Mouse (Mus musculus): ENCODE data around the gene Zmym3. TPM values are rescaled to one million over a fixed set of nuclear protein-coding genes. Genes with fewer than 3 reads are reported as not detected.

Zmym3 gene
- total and polyA plus RNA-seq, 3 experiments = 29.2 to 68.7 (median 41.7) TPM

DNA sequence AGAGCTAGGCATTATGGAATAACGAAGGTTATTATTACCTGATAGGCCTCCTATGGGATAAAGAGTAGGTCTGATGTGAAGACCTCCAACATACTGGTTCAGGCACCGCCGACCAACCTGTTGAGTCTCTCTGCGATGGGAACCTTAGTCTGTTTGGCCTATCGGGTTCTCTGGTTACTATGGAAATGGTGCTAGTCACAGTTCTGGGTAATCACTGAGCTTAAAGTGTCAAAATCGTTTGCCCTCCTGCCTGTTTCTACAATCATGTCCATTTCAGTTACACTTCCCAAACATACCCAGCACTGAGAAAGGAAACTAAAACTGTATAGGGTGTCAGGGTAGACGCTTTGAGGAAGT, 8.1 kb upstream of the Zmym3 start:
- H3K27me3 ChIP-seq (ENCODE audit: insufficient read depth, low read length) = no peaks in the 10 kb centered on the region
- H3K9me3 ChIP-seq (replicated peaks) = no peaks in the 10 kb centered on the region
- peaks cover 23% of the 10 kb centered on the region for H3K4me1 ChIP-seq (ENCODE audit: insufficient read depth, low read depth, low read length)
- peaks cover 17% of the 10 kb centered on the region for H3K36me3 ChIP-seq (replicated peaks)
- TF ChIP-seq GATA2 (IDR thresholded peaks at IDR 0.05; ENCODE audit: borderline replicate concordance, low read depth, low read length) (no peak), GATA1 (IDR thresholded peaks at IDR 0.05; ENCODE audit: borderline replicate concordance, low read length) (no peak), TAL1 (conservative IDR thresholded peaks at IDR 0.05; ENCODE audit: low read depth, low read length) (no peak), CTCF (IDR thresholded peaks at IDR 0.05; ENCODE audit: low read depth, low read length) (no peak)
- DNase-seq (ENCODE audit: low spot score) (peak; percentile 8), ATAC-seq (ENCODE audit: extremely low read depth, insufficient number of reproducible peaks, low FRiP score, poor library complexity, severe bottlenecking) (no peak)
- H3K4me3 ChIP-seq (ENCODE audit: low read depth, low read length) = peak overlapping the region; percentile 78; the same call in 1 of the 2 replicates

- no peaks in the 10 kb centered on the region for H3K9me3 ChIP-seq (replicated peaks)
- no peak for TF ChIP-seq GATA1 (IDR thresholded peaks at IDR 0.05; ENCODE audit: borderline replicate concordance, low read length)
- TF ChIP-seq CTCF (IDR thresholded peaks at IDR 0.05; ENCODE audit: low read depth, low read length) = 0 out of 2 replicates have a peak, but pooled peaks have one; percentile 23
- ATAC-seq (ENCODE audit: extremely low read depth, insufficient number of reproducible peaks, low FRiP score, poor library complexity, severe bottlenecking) (no peak), DNase-seq (ENCODE audit: low spot score) (no peak)
- peaks cover 11% of the 10 kb centered on the region for H3K36me3 ChIP-seq (replicated peaks)
- H3K27me3 ChIP-seq (ENCODE audit: insufficient read depth, low read length) = no peaks in the 10 kb centered on the region
- peaks cover 19% of the 10 kb centered on the region for H3K4me1 ChIP-seq (ENCODE audit: insufficient read depth, low read depth, low read length)
- no peak overlapping the region for H3K4me3 ChIP-seq (ENCODE audit: low read depth, low read length)
Observed at GRCm38 (mm10) chrX:101427774-101428173, 7.1 kb upstream of the Zmym3 start.

DNA sequence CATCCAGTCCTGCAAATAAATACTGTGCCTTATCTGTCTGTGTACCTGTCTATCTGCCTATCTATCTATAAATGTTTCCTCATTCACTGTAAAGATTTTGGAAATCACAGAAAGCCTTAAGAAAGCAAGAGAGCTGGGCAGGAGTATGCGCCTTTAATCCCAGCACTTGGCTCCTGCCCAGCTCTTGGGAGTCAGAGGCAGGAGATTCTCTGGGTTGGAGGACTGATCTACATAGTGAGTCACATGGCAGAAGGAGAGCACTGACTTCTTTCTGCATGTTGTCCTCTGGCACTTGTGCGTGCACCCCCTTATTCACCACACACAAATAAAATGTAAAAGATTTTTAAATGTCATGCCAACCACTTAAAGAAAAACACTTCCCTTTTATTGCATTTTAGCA, 2.8 kb upstream of the Zmym3 start:
- Histone ChIP-seq H3K36me3 (replicated peaks) (no peaks in the 10 kb centered on the region), H3K9me3 (replicated peaks) (no peaks in the 10 kb centered on the region), H3K4me3 (ENCODE audit: low read depth, low read length) (no peak overlapping the region), H3K27me3 (ENCODE audit: insufficient read depth, low read length) (no peaks in the 10 kb centered on the region), H3K4me1 (ENCODE audit: insufficient read depth, low read depth, low read length) (peaks cover 22% of the 10 kb centered on the region)
- DNase-seq (ENCODE audit: low spot score) (no peak), ATAC-seq (ENCODE audit: extremely low read depth, insufficient number of reproducible peaks, low FRiP score, poor library complexity, severe bottlenecking) (no peak)
- TF ChIP-seq TAL1 (conservative IDR thresholded peaks at IDR 0.05; ENCODE audit: low read depth, low read length) = no peak
- TF ChIP-seq GATA1 (IDR thresholded peaks at IDR 0.05; ENCODE audit: borderline replicate concordance, low read length) = no peak
- TF ChIP-seq POLR2AphosphoS5 (IDR thresholded peaks at IDR 0.05; ENCODE audit: insufficient replicate concordance, low read depth, low read length) = no peak
- TF ChIP-seq GATA2 (IDR thresholded peaks at IDR 0.05; ENCODE audit: borderline replicate concordance, low read depth, low read length) = no peak
- no peak for TF ChIP-seq CTCF (IDR thresholded peaks at IDR 0.05; ENCODE audit: low read depth, low read length)

DNA sequence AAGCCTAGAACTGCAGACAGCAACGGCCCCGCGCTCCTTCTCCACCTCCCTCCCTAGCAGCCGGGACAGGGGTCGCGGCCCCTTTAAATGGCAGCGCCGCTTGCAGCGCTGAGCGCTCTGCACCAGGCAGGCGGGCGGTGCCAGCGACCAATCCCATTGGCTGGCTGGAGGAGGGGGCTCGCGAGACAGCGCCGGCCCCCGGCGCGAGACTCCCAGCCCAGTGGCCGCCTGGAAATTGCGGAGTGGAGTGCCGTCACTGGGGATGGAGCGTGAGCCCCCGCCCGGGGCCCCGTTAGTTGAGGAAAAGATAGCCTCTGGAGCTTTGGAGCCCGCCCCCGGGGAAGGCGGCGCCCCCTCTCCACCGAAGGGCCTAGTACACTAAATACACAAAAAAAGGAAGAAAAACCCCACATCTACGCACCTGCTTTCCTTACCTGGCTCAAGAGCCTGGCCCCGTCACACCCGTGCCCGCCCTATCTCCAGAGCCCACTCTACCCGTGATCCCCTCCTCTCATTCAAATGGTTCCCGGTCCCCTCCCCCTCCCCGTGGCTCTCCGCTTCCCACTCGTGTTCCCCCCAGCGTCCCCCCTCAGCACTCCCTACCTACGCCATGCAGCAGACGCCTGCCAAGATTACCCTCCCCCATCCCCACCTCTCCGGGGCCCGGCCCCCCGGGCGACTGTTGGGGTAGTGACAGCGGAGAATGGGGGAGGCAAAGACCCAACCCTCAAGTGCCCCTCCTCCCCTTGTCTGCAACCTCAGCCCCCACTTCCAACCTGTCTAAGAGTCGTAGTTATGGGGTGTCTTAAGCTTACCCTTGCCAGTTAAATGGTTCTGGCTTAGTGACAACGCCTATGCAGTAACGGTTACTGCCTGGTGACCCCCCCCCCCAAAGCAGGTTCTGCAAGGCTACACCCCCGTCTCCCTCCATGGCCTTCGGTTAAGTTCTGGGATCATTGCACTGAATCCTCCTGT, 637 bp downstream of the Zmym3 start:
- DNase-seq (ENCODE audit: low spot score) = peak; percentile 86
- Histone ChIP-seq H3K4me1 (ENCODE audit: insufficient read depth, low read depth, low read length) (peaks cover 29% of the 10 kb centered on the region), H3K36me3 (replicated peaks) (peaks cover 29% of the 10 kb centered on the region), H3K4me3 (ENCODE audit: low read depth, low read length) (peak overlapping the region; percentile 75), H3K9me3 (replicated peaks) (no peaks in the 10 kb centered on the region), H3K27me3 (ENCODE audit: insufficient read depth, low read length) (no peaks in the 10 kb centered on the region)
- peak; percentile 79 for ATAC-seq (ENCODE audit: extremely low read depth, insufficient number of reproducible peaks, low FRiP score, poor library complexity, severe bottlenecking)
- TF ChIP-seq TAL1 (conservative IDR thresholded peaks at IDR 0.05; ENCODE audit: low read depth, low read length) (no peak), GATA2 (IDR thresholded peaks at IDR 0.05; ENCODE audit: borderline replicate concordance, low read depth, low read length) (no peak), GATA1 (IDR thresholded peaks at IDR 0.05; ENCODE audit: borderline replicate concordance, low read length) (no peak), CTCF (IDR thresholded peaks at IDR 0.05; ENCODE audit: low read depth, low read length) (no peak), POLR2AphosphoS5 (IDR thresholded peaks at IDR 0.05; ENCODE audit: insufficient replicate concordance, low read depth, low read length) (no peak)

DNA sequence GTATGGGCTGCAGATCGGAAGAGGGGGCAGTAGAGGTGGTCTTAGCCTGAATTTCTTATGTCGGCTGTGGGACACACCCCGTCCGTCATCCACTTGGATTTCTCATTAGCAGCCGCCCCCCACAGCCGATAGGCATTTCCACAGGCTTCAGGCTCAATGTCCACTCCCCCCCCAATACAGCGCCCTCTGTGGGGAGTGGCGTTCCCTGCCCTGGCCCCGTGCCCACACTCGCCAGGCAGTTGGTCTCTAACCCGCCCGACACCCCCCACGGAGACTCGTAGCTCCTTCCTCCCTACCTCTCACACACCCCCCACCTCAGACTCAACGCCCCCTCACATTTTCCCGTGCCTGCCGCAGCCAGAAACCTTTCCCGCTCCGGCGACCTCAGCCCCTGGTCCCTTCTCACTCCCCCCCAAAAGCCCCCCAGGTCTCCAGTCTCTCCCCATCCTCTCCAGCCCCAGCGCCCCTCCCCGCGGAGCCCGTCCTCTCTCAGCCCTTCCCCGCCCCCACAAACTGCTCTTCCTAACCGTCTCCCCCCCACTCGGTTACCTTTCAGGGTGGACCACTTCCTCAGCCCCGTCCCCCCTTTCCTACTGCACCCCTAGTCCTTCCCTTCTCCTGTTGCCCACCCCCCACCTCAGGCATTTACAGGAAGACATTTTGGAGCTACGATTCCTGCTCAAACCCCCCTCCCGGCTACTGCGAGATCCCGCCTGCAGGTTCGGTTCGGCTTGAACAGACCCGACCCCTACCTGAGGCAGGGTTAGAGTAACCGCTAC, 1.5 kb downstream of the Zmym3 start:
- no peaks in the 10 kb centered on the region for H3K9me3 ChIP-seq (replicated peaks)
- peak overlapping the region; percentile 75 for H3K4me3 ChIP-seq (ENCODE audit: low read depth, low read length)
- H3K4me1 ChIP-seq (ENCODE audit: insufficient read depth, low read depth, low read length) = peaks cover 29% of the 10 kb centered on the region
- ATAC-seq (ENCODE audit: extremely low read depth, insufficient number of reproducible peaks, low FRiP score, poor library complexity, severe bottlenecking) = no peak
- no peaks in the 10 kb centered on the region for H3K27me3 ChIP-seq (ENCODE audit: insufficient read depth, low read length)
- no peak for TF ChIP-seq CTCF (IDR thresholded peaks at IDR 0.05; ENCODE audit: low read depth, low read length)
- no peak for TF ChIP-seq GATA2 (IDR thresholded peaks at IDR 0.05; ENCODE audit: borderline replicate concordance, low read depth, low read length)
- no peak for TF ChIP-seq POLR2AphosphoS5 (IDR thresholded peaks at IDR 0.05; ENCODE audit: insufficient replicate concordance, low read depth, low read length)
- TF ChIP-seq GATA1 (IDR thresholded peaks at IDR 0.05; ENCODE audit: borderline replicate concordance, low read length) = no peak
- TF ChIP-seq TAL1 (conservative IDR thresholded peaks at IDR 0.05; ENCODE audit: low read depth, low read length) = no peak
- peak; percentile 21 for DNase-seq (ENCODE audit: low spot score)
- peaks cover 37% of the 10 kb centered on the region for H3K36me3 ChIP-seq (replicated peaks)

- ATAC-seq (ENCODE audit: extremely low read depth, insufficient number of reproducible peaks, low FRiP score, poor library complexity, severe bottlenecking) (no peak), DNase-seq (ENCODE audit: low spot score) (no peak)
- TF ChIP-seq GATA2 (IDR thresholded peaks at IDR 0.05; ENCODE audit: borderline replicate concordance, low read depth, low read length) (no peak), POLR2AphosphoS5 (IDR thresholded peaks at IDR 0.05; ENCODE audit: insufficient replicate concordance, low read depth, low read length) (no peak), CTCF (IDR thresholded peaks at IDR 0.05; ENCODE audit: low read depth, low read length) (no peak), GATA1 (IDR thresholded peaks at IDR 0.05; ENCODE audit: borderline replicate concordance, low read length) (no peak), TAL1 (conservative IDR thresholded peaks at IDR 0.05; ENCODE audit: low read depth, low read length) (no peak)
- Histone ChIP-seq H3K27me3 (ENCODE audit: insufficient read depth, low read length) (peaks cover 20% of the 10 kb centered on the region), H3K4me1 (ENCODE audit: insufficient read depth, low read depth, low read length) (no peaks in the 10 kb centered on the region), H3K4me3 (ENCODE audit: low read depth, low read length) (no peak overlapping the region), H3K9me3 (replicated peaks) (no peaks in the 10 kb centered on the region), H3K36me3 (replicated peaks) (no peaks in the 10 kb centered on the region)
Observed at GRCm38 (mm10) chrX:101396459-101396858, 24.2 kb downstream of the Zmym3 start.

All from G1E (cell line).